Mouse (Mus musculus) lung, postnatal 25 days (tissue): ENCODE data around the gene Cdk14.

ENCODE experiments used
- DNase-seq: peaks from one replicate; pipeline ENCODE4 v3.0.0; 2022; ENCODE audit warnings: low spot score

The Cdk14 gene

GRCm38 (mm10) chr5:5313195-5313760 is 106.8 kb downstream of the Cdk14 start:
- no peak for DNase-seq

GRCm38 (mm10) chr5:5305286-5305685 is 114.8 kb downstream of the Cdk14 start:
- no peak for DNase-seq

GRCm38 (mm10) chr5:5303102-5303670 is 116.9 kb downstream of the Cdk14 start:
- DNase-seq, result no peak

- DNase-seq, result no peak
Observed at GRCm38 (mm10) chr5:5301571-5302079, 118.5 kb downstream of the Cdk14 start.

GRCm38 (mm10) chr5:5300998-5301397 is 119.1 kb downstream of the Cdk14 start:
- DNase-seq, result no peak

GRCm38 (mm10) chr5:5300290-5300689 is 119.8 kb downstream of the Cdk14 start:
- DNase-seq, result no peak

GRCm38 (mm10) chr5:5297222-5297621 is 122.9 kb downstream of the Cdk14 start:
- DNase-seq, result peak; percentile 64

- no peak for DNase-seq
Observed at GRCm38 (mm10) chr5:5296773-5297172, 123.3 kb downstream of the Cdk14 start.

- DNase-seq, result no peak
Observed at GRCm38 (mm10) chr5:5292830-5293542, 127.1 kb downstream of the Cdk14 start.

GRCm38 (mm10) chr5:5291321-5291991 is 128.7 kb downstream of the Cdk14 start:
- no peak for DNase-seq

GRCm38 (mm10) chr5:5290714-5291113 is 129.4 kb downstream of the Cdk14 start:
- no peak for DNase-seq

- no peak for DNase-seq
Observed at GRCm38 (mm10) chr5:5285876-5286275, 134.2 kb downstream of the Cdk14 start.

GRCm38 (mm10) chr5:5284531-5284930 is 135.6 kb downstream of the Cdk14 start:
- DNase-seq, result no peak

- DNase-seq, result no peak
Observed at GRCm38 (mm10) chr5:5283756-5284430, 136.2 kb downstream of the Cdk14 start.

- DNase-seq, result no peak
Observed at GRCm38 (mm10) chr5:5282425-5282824, 137.7 kb downstream of the Cdk14 start.

GRCm38 (mm10) chr5:5275321-5275720 is 144.8 kb downstream of the Cdk14 start:
- no peak for DNase-seq

GRCm38 (mm10) chr5:5274318-5274717 is 145.8 kb downstream of the Cdk14 start:
- DNase-seq, result no peak

- no peak for DNase-seq
Observed at GRCm38 (mm10) chr5:5266787-5267126, 153.4 kb downstream of the Cdk14 start.

GRCm38 (mm10) chr5:5265861-5266786 is 154.0 kb downstream of the Cdk14 start:
- DNase-seq, result peak; percentile 75

- no peak for DNase-seq
Observed at GRCm38 (mm10) chr5:5265401-5265841, 154.7 kb downstream of the Cdk14 start.

- DNase-seq, result no peak
Observed at GRCm38 (mm10) chr5:5264712-5265111, 155.4 kb downstream of the Cdk14 start.
